Mouse (Mus musculus): ENCODE measurements around the gene Atp1a2.
"Not testable (repeated sequence)": the region's sequence is repeated elsewhere in the genome, so short reads cannot be mapped to it uniquely, and the experiment has no call there.

Atp1a2 gene

GRCm38 (mm10) chr1:172278328-172278727 lies 19.5 kb downstream of the Atp1a2 start:
- no peak for ATAC-seq (ENCODE audit: insufficient number of reproducible peaks, low FRiP score, low TSS enrichment)

GRCm38 (mm10) chr1:172277172-172277571 lies 20.7 kb downstream of the Atp1a2 start:
- ATAC-seq (ENCODE audit: insufficient number of reproducible peaks, low FRiP score, low TSS enrichment) = no peak

- no peak for ATAC-seq (ENCODE audit: insufficient number of reproducible peaks, low FRiP score, low TSS enrichment)
Observed at GRCm38 (mm10) chr1:172274547-172274946, 23.3 kb downstream of the Atp1a2 start.

- ATAC-seq (ENCODE audit: insufficient number of reproducible peaks, low FRiP score, low TSS enrichment) = no peak
Observed at GRCm38 (mm10) chr1:172274116-172274515, 23.7 kb downstream of the Atp1a2 start.

GRCm38 (mm10) chr1:172273386-172273785 lies 24.5 kb downstream of the Atp1a2 start:
- ATAC-seq (ENCODE audit: insufficient number of reproducible peaks, low FRiP score, low TSS enrichment) = no peak

GRCm38 (mm10) chr1:172271765-172272164 lies 26.1 kb downstream of the Atp1a2 start:
- ATAC-seq (ENCODE audit: insufficient number of reproducible peaks, low FRiP score, low TSS enrichment) = no peak

- ATAC-seq (ENCODE audit: insufficient number of reproducible peaks, low FRiP score, low TSS enrichment) = no peak
Observed at GRCm38 (mm10) chr1:172271208-172271607, 26.7 kb downstream of the Atp1a2 start.

- ATAC-seq (ENCODE audit: insufficient number of reproducible peaks, low FRiP score, low TSS enrichment) = no peak
Observed at GRCm38 (mm10) chr1:172261477-172262078, 36.3 kb downstream of the Atp1a2 start, which contains the start of gene Igsf8. Igsf8 (plus strand) TSS chr1:172261641.

GRCm38 (mm10) chr1:172258314-172258713 lies 39.5 kb downstream of the Atp1a2 start, which contains the start of gene Atp1a4:
Atp1a4 (minus strand) TSS chr1:172258414.
- ATAC-seq (ENCODE audit: insufficient number of reproducible peaks, low FRiP score, low TSS enrichment) = no peak

- no peak for ATAC-seq (ENCODE audit: insufficient number of reproducible peaks, low FRiP score, low TSS enrichment)
Observed at GRCm38 (mm10) chr1:172247679-172248078, 50.2 kb downstream of the Atp1a2 start.

- ATAC-seq (ENCODE audit: insufficient number of reproducible peaks, low FRiP score, low TSS enrichment) = no peak
Observed at GRCm38 (mm10) chr1:172247216-172247615, 50.6 kb downstream of the Atp1a2 start.

GRCm38 (mm10) chr1:172244645-172245044 lies 53.2 kb downstream of the Atp1a2 start:
- ATAC-seq (ENCODE audit: insufficient number of reproducible peaks, low FRiP score, low TSS enrichment) = not testable (repeated sequence)

GRCm38 (mm10) chr1:172243547-172244205 lies 54.2 kb downstream of the Atp1a2 start:
- ATAC-seq (ENCODE audit: insufficient number of reproducible peaks, low FRiP score, low TSS enrichment) = peak; percentile 40; the same call in 1 of the 2 replicates

- ATAC-seq (ENCODE audit: insufficient number of reproducible peaks, low FRiP score, low TSS enrichment) = no peak
Observed at GRCm38 (mm10) chr1:172242401-172242800, 55.5 kb downstream of the Atp1a2 start.

- ATAC-seq (ENCODE audit: insufficient number of reproducible peaks, low FRiP score, low TSS enrichment) = no peak
Observed at GRCm38 (mm10) chr1:172240945-172241708, 56.7 kb downstream of the Atp1a2 start.

- no peak for ATAC-seq (ENCODE audit: insufficient number of reproducible peaks, low FRiP score, low TSS enrichment)
Observed at GRCm38 (mm10) chr1:172229215-172229614, 68.6 kb downstream of the Atp1a2 start.

- ATAC-seq (ENCODE audit: insufficient number of reproducible peaks, low FRiP score, low TSS enrichment) = peak; percentile 64; the same call in 1 of the 2 replicates
Observed at GRCm38 (mm10) chr1:172228209-172228608, 69.7 kb downstream of the Atp1a2 start.
